Mouse (Mus musculus) hindbrain, embryonic 16.5 days (tissue): ENCODE measurements at regions not wholly inside any gene's neighbourhood (a gene's known extent, or its start where the extent isn't known, plus 50 kb on each side); places are given as distances from the start of the nearest gene placed in this dataset.

Experiments used
- ATAC-seq: fragments of 200-750 bp; cut with Nextera tagmentation; 2 replicates; pipeline ENCODE4 v1.8.0; 2017; ENCODE audit warnings: moderate TSS enrichment, moderate library complexity
- H3K27ac ChIP-seq: fragments of 300-500 bp; sonication (generic); 2 replicates; pipeline ENCODE4 v1.5.1; 2014; ENCODE audit warnings: low read depth, mild to moderate bottlenecking, control low read depth, low read length, moderate library complexity
- H3K27me3 ChIP-seq: fragments of 300-500 bp; sonication (generic); replicated peaks from 2 replicates; pipeline ENCODE4 v1.6.1; 2014; ENCODE audit warnings: low read length; ENCODE audit not compliant: control insufficient read depth, insufficient read depth
- H3K36me3 ChIP-seq: fragments of 300-500 bp; sonication (generic); 2 replicates; pipeline ENCODE4 v1.6.1; 2014; ENCODE audit warnings: mild to moderate bottlenecking, low read length, moderate library complexity, mixed read lengths; ENCODE audit not compliant: control insufficient read depth, insufficient read depth
- H3K4me1 ChIP-seq: fragments of 300-500 bp; sonication (generic); 2 replicates; pipeline ENCODE4 v1.6.1; 2014; ENCODE audit warnings: low read depth, low read length; ENCODE audit not compliant: control insufficient read depth, insufficient read depth
- H3K4me2 ChIP-seq: fragments of 300-500 bp; sonication (generic); 2 replicates; pipeline ENCODE4 v1.6.1; 2014; ENCODE audit warnings: mild to moderate bottlenecking, low read length, control low read depth, moderate library complexity
- H3K4me3 ChIP-seq: fragments of 300-500 bp; sonication (generic); 2 replicates; pipeline ENCODE4 v1.5.1; 2014; ENCODE audit warnings: mild to moderate bottlenecking, low read length, control low read depth, moderate library complexity
- H3K9ac ChIP-seq: fragments of 300-500 bp; sonication (generic); 2 replicates; pipeline ENCODE4 v1.6.1; 2014; ENCODE audit warnings: low read depth, mild to moderate bottlenecking, control low read depth, low read length, moderate library complexity
- H3K9me3 ChIP-seq: fragments of 300-500 bp; sonication (generic); 2 replicates; pipeline ENCODE4 v1.6.1; 2014; ENCODE audit warnings: mild to moderate bottlenecking, low read length, moderate library complexity; ENCODE audit not compliant: control insufficient read depth
- WGBS: fragments of 180-500 bp; shearing (Covaris S2); extraction: QIAGEN DNeasy Blood & Tissue Kit; methylation state at CpG from one replicate; pipeline ENCODE4 v1.1.7; 2014; 5-methylcytosine and 5-hydroxymethylcytosine counted together

DNA sequence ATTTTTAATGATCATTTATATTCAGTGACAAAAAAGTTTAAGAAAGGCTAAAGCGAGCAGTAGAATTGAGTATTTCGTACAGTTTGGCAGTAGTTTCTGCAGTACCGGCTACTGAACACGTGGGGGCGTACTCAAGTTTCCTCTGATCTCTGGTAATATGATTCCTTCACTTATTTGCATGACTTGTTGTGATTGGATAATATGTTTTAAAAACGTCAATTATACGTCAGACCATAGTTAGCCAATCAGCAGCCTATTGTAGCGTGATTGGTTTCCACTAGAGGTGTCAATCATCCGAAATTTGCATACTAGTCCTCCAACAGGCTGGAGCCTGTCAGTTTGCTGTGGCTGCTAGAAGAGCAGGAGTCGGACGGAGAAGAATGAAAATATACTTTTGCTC is 261.6 kb upstream of the Nfe2l3 start:
- 2% methylated on average over 11 of the region's 11 CpGs for WGBS
- H3K4me1 ChIP-seq: peaks cover 8% of the 10 kb centered on the region
- H3K9me3 ChIP-seq: no peaks in the 10 kb centered on the region
- no peak overlapping the region for H3K9ac ChIP-seq
- H3K4me2 ChIP-seq: no peak overlapping the region
- no peak overlapping the region for H3K27ac ChIP-seq
- no peak overlapping the region for H3K4me3 ChIP-seq
- peaks cover 10% of the 10 kb centered on the region for H3K27me3 ChIP-seq
- H3K36me3 ChIP-seq: no peaks in the 10 kb centered on the region
- peak; percentile 75 for ATAC-seq

DNA sequence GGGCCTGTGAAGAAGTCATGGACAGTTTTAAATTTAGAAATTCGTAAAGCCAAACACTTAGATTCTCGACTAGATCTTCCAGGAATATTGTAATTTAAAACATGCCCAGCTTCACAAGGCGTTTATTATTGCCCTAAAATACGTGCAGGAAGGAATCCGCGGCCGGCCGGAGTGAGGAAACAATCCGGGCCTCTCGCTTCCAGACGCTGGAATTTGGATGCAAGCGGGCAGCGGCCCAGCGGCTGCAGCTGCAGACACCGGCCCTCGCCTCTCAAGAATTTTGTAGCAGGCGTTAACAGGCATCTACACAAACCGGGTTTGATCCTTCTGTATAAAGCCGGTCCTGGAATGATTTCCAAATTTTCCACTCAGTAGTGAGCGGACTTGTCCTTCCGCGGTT is 260.7 kb upstream of the Nfe2l3 start:
- no peak for ATAC-seq
- 3% methylated on average over 22 of the region's 22 CpGs for WGBS
- Histone ChIP-seq H3K27ac (no peak overlapping the region), H3K9me3 (no peaks in the 10 kb centered on the region), H3K4me3 (no peak overlapping the region), H3K4me1 (peaks cover 8% of the 10 kb centered on the region), H3K27me3 (peaks cover 14% of the 10 kb centered on the region), H3K36me3 (no peaks in the 10 kb centered on the region), H3K9ac (no peak overlapping the region), H3K4me2 (peak overlapping the region; percentile 48)

DNA sequence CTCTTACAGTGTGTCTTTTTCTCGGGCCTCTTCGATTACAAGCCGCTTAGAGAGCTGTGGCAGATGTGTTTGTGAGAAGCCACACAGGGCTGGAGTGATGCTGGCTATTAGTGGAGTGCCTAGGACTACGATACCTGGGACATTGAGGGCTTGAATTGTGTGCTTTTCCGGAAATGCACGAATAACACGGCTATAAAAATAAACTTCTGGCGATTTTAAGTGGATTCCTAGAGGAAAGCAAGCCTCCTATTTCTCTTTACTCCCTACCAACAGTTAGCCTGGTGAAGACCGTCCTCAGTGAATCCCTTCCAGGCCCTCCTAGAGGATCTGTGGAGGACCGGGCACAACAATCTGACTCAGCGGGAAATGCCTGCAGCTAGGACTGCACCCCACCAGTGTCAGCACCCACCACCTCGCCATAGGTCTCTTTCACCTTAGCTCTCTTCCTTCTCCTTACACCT is 260.1 kb upstream of the Nfe2l3 start:
- no peak overlapping the region for H3K9ac ChIP-seq

DNA sequence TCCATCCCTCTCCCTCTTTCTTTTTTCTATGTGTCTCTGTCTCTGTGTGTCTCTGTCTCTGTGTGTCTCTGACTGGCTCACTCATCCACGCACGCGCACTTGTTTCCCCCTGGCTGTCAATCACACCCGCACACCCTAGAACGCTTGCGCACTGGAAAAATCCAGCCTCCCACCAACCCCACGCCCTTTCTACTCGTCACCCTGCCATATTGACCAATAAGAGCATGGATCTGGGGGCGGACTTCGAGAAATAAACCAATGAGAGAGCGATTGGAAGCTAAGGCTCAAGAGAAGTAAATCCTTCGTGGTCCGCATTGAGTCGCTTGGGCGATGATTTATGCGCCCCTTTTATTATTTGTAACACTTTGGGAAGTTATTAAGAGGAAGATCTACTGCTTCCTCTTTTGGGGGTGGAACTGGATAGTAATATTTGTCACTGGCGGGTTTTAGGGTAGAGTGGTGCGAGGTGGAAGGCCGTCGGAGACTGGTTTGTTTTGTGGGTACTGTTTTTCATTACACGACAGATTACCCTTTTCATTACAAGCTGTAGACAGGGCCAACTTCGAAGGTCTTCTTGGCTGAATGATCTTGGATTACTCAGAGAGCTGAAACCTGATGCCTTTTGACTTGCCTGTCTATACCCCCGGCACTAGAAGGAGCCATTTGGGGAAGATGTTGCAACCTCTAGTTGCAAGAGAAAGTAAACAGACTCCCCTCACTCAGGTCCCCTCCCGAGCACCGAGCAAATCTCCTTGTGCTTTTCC is 259.4 kb upstream of the Nfe2l3 start:
- WGBS: under 1% methylated on average over 25 of the region's 25 CpGs
- H3K27me3 ChIP-seq: peaks cover 18% of the 10 kb centered on the region

More for the DNA sequence above, 260.1 kb upstream of the Nfe2l3 start:
- peak; percentile 28; the same call in 1 of the 2 replicates for ATAC-seq
- Histone ChIP-seq H3K9me3 (no peaks in the 10 kb centered on the region), H3K27me3 (peaks cover 15% of the 10 kb centered on the region), H3K4me1 (peaks cover 8% of the 10 kb centered on the region), H3K4me3 (peak overlapping the region; percentile 19), H3K27ac (0 out of 2 replicates have a peak overlapping the region, but pooled peaks have one; percentile 9), H3K4me2 (peak overlapping the region; percentile 48), H3K36me3 (no peaks in the 10 kb centered on the region)
- WGBS: 4% methylated on average over 12 of the region's 12 CpGs

DNA sequence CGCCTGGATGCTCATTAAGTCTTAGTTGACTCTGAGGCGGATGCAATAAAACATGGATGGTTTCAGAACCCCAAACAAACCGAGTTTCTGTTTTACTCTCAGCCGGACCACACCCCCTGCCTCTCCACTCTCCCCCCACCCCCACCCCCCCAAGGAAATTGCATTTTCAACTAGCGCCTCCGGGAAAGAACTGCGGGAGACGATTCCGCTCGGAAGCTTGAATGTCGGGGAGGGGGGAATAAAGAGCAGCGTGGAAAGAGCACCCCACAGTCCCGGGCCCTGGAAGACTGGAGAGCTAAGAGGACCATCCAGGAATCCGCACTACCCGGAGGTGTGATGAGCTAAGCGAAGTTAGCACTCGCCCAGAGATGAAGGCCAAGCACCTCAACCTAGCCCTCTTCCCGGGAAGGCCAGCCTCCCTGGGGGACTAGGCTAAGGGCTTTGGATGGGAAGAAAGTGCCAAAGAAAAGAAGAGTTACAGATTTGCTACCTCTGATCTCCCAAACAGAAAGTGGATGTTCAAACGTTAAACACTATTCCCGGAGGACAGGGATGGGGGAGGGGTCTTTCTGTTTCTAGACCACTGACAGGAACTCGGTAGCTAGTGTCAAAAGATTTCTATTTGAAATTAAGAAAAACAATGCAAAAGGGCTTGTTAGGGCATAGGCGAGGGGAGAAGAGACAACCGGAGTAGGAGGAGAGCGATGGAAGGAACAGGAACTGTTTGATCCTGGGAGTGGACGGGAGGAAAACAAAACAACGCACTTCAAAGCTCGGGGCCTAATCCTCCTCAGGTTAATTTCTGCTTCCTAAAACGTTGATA is 258.6 kb upstream of the Nfe2l3 start:
- WGBS: 2% methylated on average over 28 of the region's 28 CpGs
- peak overlapping the region; percentile 49 for H3K4me2 ChIP-seq
- H3K4me3 ChIP-seq: peak overlapping the region; percentile 26

More for the DNA sequence above, 259.4 kb upstream of the Nfe2l3 start:
- ATAC-seq: peak; percentile 85
- Histone ChIP-seq H3K9ac (no peak overlapping the region), H3K36me3 (no peaks in the 10 kb centered on the region), H3K4me3 (peak overlapping the region; percentile 26), H3K4me2 (peak overlapping the region; percentile 49), H3K4me1 (peaks cover 8% of the 10 kb centered on the region), H3K9me3 (no peaks in the 10 kb centered on the region), H3K27ac (no peak overlapping the region)

DNA sequence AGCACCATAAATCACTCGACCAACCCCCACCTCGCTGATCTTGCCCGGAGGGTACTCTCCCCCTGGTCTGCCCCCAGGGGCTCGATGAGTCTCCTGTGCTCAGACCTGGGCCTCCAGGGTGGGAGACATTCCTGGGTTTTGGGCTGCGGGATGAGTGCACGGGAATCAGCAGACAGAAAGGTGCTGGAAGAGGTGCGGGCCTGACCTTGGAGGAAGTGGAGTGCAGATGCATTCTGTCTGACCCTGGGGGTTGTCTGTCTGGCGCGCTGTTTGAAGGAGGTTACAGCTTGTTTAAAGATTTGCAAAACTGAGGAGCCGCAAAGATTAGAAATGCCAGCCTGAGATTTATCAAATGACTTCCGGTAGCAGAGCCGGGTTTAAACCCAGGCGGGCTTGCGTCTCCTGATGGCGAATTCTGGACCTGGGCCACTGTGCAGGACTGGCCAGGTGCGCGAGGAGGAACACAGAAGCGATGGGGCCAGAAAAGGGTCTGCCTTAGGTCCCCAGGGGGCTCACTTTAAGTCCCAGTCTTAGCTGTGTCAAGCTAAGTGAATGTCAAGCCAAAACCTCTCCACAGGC is 257.9 kb upstream of the Nfe2l3 start:
- no peak for ATAC-seq
- Histone ChIP-seq H3K27ac (no peak overlapping the region), H3K4me2 (no peak overlapping the region), H3K27me3 (peaks cover 20% of the 10 kb centered on the region), H3K4me1 (no peaks in the 10 kb centered on the region; the same call in 1 of the 2 replicates), H3K36me3 (no peaks in the 10 kb centered on the region), H3K9ac (no peak overlapping the region), H3K9me3 (no peaks in the 10 kb centered on the region), H3K4me3 (no peak overlapping the region)
- 3% methylated on average over 18 of the region's 18 CpGs for WGBS

More for the DNA sequence above, 258.6 kb upstream of the Nfe2l3 start:
- no peak overlapping the region for H3K9ac ChIP-seq
- peaks cover under 1% of the 10 kb centered on the region for H3K4me1 ChIP-seq
- no peaks in the 10 kb centered on the region for H3K36me3 ChIP-seq
- H3K27ac ChIP-seq: no peak overlapping the region
- peaks cover 20% of the 10 kb centered on the region for H3K27me3 ChIP-seq
- H3K9me3 ChIP-seq: no peaks in the 10 kb centered on the region
- ATAC-seq: no peak

DNA sequence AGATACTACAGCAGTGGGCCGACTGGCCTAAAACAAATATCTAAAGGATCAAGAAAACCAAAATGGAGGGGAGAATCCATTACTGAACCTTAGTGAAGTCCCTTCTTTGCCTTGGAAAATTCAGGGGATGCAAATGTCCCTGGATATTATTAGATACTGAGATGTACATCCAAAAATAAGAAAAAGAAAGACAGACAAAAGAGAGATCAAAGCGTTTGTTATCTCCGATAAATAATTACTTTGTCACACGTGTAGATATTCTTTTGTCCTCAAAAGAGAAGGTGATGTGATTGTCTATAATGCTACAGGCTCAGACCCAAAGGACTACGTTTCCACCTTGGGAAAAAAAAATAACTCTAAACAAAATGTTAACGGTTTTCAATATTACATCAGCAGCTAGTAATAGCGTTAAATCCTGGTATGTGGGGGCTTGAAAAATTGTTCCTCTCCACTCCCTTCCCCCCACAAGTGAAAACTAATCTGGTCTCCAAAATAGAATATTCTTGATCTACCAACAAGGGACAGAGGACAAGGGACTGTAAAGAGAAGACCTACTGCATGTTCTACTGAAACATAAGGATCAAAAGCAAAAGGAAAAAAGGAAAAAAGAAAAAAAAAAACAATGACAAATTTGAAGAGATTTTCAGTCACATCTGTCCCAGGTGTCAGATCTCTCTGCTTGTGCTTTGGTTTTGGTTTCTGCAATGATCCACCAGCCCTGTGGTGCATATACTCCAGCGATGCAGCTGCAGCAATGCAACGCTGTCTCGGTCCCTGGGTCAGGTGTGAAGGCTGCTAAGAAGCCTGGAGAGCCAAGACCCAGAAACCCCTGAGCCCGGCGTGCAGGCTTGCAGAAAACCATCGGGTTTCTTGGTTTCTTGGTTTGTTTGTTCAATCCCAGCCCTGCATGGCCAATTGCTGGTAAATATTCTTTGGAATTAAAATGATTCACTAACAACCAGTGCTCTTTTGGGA is 256.6 kb upstream of the Nfe2l3 start:
- Histone ChIP-seq H3K27me3 (peaks cover 24% of the 10 kb centered on the region), H3K9ac (no peak overlapping the region), H3K4me3 (no peak overlapping the region), H3K4me2 (no peak overlapping the region), H3K9me3 (no peaks in the 10 kb centered on the region), H3K36me3 (no peaks in the 10 kb centered on the region), H3K4me1 (no peaks in the 10 kb centered on the region; the same call in 1 of the 2 replicates), H3K27ac (no peak overlapping the region)
- 9% methylated on average over 13 of the region's 13 CpGs for WGBS
- no peak for ATAC-seq

DNA sequence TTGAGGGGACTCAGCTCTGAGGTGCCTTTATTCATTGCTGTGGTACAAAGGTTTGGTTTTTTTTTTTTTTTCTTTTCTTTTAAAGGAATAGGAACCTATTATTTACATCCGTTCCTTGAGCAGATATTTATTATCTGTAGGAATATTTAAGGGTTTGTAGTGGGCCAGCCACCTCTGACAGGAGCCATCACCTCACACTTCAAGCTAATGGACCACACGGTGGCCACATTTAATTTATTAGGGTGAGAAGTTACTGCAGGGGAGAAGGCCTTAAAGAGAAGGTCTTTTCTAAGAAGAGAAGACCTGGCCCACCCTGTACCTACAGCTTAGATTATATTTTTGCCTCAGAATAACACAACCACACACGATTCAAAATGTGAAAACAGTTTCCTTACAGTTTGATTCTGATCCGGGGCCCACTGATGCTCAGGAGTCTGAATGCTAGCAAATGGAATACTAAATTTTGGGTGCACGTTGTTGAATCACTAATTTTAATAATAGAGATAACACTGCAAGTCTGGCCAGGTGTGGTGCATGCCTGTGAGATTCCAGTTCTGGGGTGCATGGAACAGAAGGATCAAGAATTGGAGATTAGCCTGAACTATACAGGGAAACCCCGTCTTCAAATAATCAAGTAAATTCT is 255.6 kb upstream of the Nfe2l3 start:
- no peaks in the 10 kb centered on the region for H3K9me3 ChIP-seq
- no peaks in the 10 kb centered on the region for H3K36me3 ChIP-seq
- no peak for ATAC-seq
- H3K4me3 ChIP-seq: no peak overlapping the region
- peaks cover 32% of the 10 kb centered on the region for H3K27me3 ChIP-seq
- 8% methylated on average over 6 of the region's 6 CpGs for WGBS
- no peak overlapping the region for H3K27ac ChIP-seq
- H3K4me2 ChIP-seq: no peak overlapping the region
- no peaks in the 10 kb centered on the region; the same call in 1 of the 2 replicates for H3K4me1 ChIP-seq
- H3K9ac ChIP-seq: no peak overlapping the region
